Mouse (Mus musculus): ENCODE measurements around the gene Atad5.

DNA sequence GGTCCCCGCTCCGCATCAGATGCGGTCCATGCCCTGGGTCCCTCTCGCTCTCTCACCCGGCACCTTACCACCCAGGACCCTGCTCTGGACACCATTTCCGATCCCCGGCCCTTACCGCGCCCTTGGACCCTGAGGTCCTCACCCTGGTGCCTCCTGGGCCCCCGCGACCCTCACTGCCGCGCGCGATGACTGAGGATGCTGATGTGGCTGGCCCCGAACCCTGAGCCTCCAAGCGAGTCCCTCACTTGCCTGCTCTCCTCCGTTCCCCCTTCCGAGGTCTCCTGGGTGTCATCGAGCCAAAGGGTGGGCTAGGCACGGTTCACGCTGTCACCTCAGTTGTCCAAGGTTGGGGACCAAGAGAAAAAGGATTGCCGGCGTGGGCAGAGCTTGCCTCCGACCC, 65.3 kb downstream of the Atad5 start:
- TF ChIP-seq GATA1 (IDR thresholded peaks at IDR 0.05; ENCODE audit: borderline replicate concordance, low read length) (no peak), FLI1 (IDR thresholded peaks at IDR 0.05; ENCODE audit: low read length) (no peak)
